Mouse (Mus musculus): ENCODE measurements around the gene Ica1.

The Ica1 gene

GRCm38 (mm10) chr6:8691199-8691975 lies 86.9 kb downstream of the Ica1 start:
- DNase-seq (ENCODE audit: low read depth, low spot score), result no peak

- no peak for DNase-seq (ENCODE audit: low read depth, low spot score)
These were observed 87.8 kb downstream of the Ica1 start for GRCm38 (mm10) chr6:8690441-8690840.

GRCm38 (mm10) chr6:8686678-8687580 lies 91.4 kb downstream of the Ica1 start:
- DNase-seq (ENCODE audit: low read depth, low spot score), result no peak

GRCm38 (mm10) chr6:8683379-8683778 lies 94.9 kb downstream of the Ica1 start:
- no peak for DNase-seq (ENCODE audit: low read depth, low spot score)

GRCm38 (mm10) chr6:8680931-8681330 lies 97.4 kb downstream of the Ica1 start:
- DNase-seq (ENCODE audit: low read depth, low spot score), result no peak

- DNase-seq (ENCODE audit: low read depth, low spot score), result no peak
These were observed 105.3 kb downstream of the Ica1 start for GRCm38 (mm10) chr6:8673013-8673412.

GRCm38 (mm10) chr6:8669343-8669742 lies 108.9 kb downstream of the Ica1 start:
- DNase-seq (ENCODE audit: low read depth, low spot score), result no peak

- DNase-seq (ENCODE audit: low read depth, low spot score), result no peak
These were observed 110.1 kb downstream of the Ica1 start for GRCm38 (mm10) chr6:8668013-8668811.

- no peak for DNase-seq (ENCODE audit: low read depth, low spot score)
These were observed 112.5 kb downstream of the Ica1 start for GRCm38 (mm10) chr6:8665786-8666185.

GRCm38 (mm10) chr6:8664956-8665355 lies 113.3 kb downstream of the Ica1 start:
- DNase-seq (ENCODE audit: low read depth, low spot score), result no peak

- no peak for DNase-seq (ENCODE audit: low read depth, low spot score)
These were observed 115.1 kb downstream of the Ica1 start for GRCm38 (mm10) chr6:8663092-8663740.

GRCm38 (mm10) chr6:8661404-8661803 lies 116.9 kb downstream of the Ica1 start:
- DNase-seq (ENCODE audit: low read depth, low spot score), result no peak

- DNase-seq (ENCODE audit: low read depth, low spot score), result no peak
These were observed 118.2 kb downstream of the Ica1 start for GRCm38 (mm10) chr6:8660076-8660475.

GRCm38 (mm10) chr6:8659194-8659959 lies 118.9 kb downstream of the Ica1 start:
- no peak for DNase-seq (ENCODE audit: low read depth, low spot score)

- no peak for DNase-seq (ENCODE audit: low read depth, low spot score)
These were observed 119.9 kb downstream of the Ica1 start for GRCm38 (mm10) chr6:8658431-8658830.

- no peak for DNase-seq (ENCODE audit: low read depth, low spot score)
These were observed 120.8 kb downstream of the Ica1 start for GRCm38 (mm10) chr6:8657459-8657858.

- no peak for DNase-seq (ENCODE audit: low read depth, low spot score)
These were observed 122.8 kb downstream of the Ica1 start for GRCm38 (mm10) chr6:8655454-8655853.

- no peak for DNase-seq (ENCODE audit: low read depth, low spot score)
These were observed 127.9 kb downstream of the Ica1 start for GRCm38 (mm10) chr6:8650413-8650812.

GRCm38 (mm10) chr6:8649295-8649865 lies 128.9 kb downstream of the Ica1 start:
- no peak for DNase-seq (ENCODE audit: low read depth, low spot score)

GRCm38 (mm10) chr6:8648185-8648901 lies 129.9 kb downstream of the Ica1 start:
- no peak for DNase-seq (ENCODE audit: low read depth, low spot score)

All from retina, postnatal 7 days (tissue).